26 mouse cellular contexts compared by ENCODE assay signal in the genomic region with DNA sequence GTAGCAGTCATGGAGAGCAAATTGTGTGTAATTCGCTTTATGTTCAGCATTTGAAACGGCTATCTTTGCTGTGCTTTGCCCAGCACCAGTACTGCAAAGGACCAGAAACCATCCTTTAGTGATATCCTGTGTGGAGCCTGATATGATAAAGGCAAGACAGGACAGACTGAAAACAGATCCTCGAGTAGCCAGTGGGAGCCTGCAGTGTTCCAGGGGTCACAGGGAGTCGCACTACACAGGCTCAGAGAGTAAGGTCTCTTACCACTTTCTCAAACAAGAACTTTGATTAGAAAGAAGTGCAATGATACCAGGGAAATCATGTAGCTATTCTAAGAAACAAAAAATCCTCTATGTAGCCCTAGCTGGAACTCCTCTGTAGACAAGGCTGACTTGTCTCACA. TPM values are rescaled to one million over a fixed set of nuclear protein-coding genes. Genes with fewer than 3 reads are reported as not detected.
DNase-seq lines count a peak whose midpoint lies in the region; ATAC-seq lines count a peak whose summit lies in the region.
"Had no signal": no experiment of that assay in that cellular context is flagged by ENCODE, and none has a peak within 500 bp of the region (broad histone marks: within the 10 kb centered on the region; RNA-seq: fewer than 3 reads in every experiment).

No protein-coding gene starts in this region.

- peak overlapping the region; percentile 74 for H3K27ac ChIP-seq in heart, embryonic 13.5 days (replicated peaks)
- peak overlapping the region; percentile 84 for H3K27ac ChIP-seq in hindbrain, embryonic 12.5 days
- no peak overlapping the region for H3K27ac ChIP-seq in hindbrain, embryonic 11.5 days (ENCODE audit: low read depth, low read length)
- H3K27ac ChIP-seq in midbrain, embryonic 12.5 days (replicated peaks): peak overlapping the region; percentile 76
- H3K27ac ChIP-seq in midbrain, embryonic 15.5 days: no peak overlapping the region
- no peak overlapping the region for H3K27ac ChIP-seq in forebrain, embryonic 10.5 days
- H3K27ac ChIP-seq: limb, embryonic 10.5 days; liver, embryonic 15.5 days; macrophage had no signal

- ATAC-seq in heart, embryonic 13.5 days (ENCODE audit: extremely low read depth, insufficient number of reproducible peaks, low FRiP score, low TSS enrichment): no peak
- no peak for ATAC-seq in hindbrain, embryonic 12.5 days (ENCODE audit: low FRiP score)
- ATAC-seq in hindbrain, embryonic 11.5 days (ENCODE audit: low FRiP score): no peak
- no peak for ATAC-seq in midbrain, embryonic 12.5 days (ENCODE audit: low FRiP score, low read depth)
- no peak for ATAC-seq in midbrain, embryonic 15.5 days (replicated peaks)
- ATAC-seq: inflammation-experienced regulatory T-cells, adult 6 months had no signal

- H3K9me3 ChIP-seq in heart, embryonic 13.5 days: no peaks in the 10 kb centered on the region
- H3K9me3 ChIP-seq in hindbrain, embryonic 12.5 days (replicated peaks): no peaks in the 10 kb centered on the region
- H3K9me3 ChIP-seq in hindbrain, embryonic 11.5 days (ENCODE audit: control insufficient read depth, low read length): no peaks in the 10 kb centered on the region
- H3K9me3 ChIP-seq in midbrain, embryonic 12.5 days: no peaks in the 10 kb centered on the region
- no peaks in the 10 kb centered on the region for H3K9me3 ChIP-seq in midbrain, embryonic 15.5 days
- no peaks in the 10 kb centered on the region for H3K9me3 ChIP-seq in forebrain, embryonic 10.5 days
- H3K9me3 ChIP-seq: forebrain, embryonic 12.5 days; hindbrain, embryonic 13.5 days; limb, embryonic 10.5 days; liver, embryonic 15.5 days had no signal

- no peak for DNase-seq in heart, adult 9 months (ENCODE audit: low spot score in 2 of 2)
- no peak for DNase-seq in hindbrain, embryonic 11.5 days (ENCODE audit: low spot score)
- DNase-seq in forebrain, embryonic 10.5 days (ENCODE audit: extremely low spot score, low spot score): no peak
- DNase-seq: adrenal gland, postnatal 36 days; B cell, adult 2 months; cerebellum, adult 9-10 months; gastrocnemius, postnatal 25 days; kidney, adult 8-10 months; kidney, postnatal 10 days; liver; right cerebral cortex, adult 18-20 months; right cerebral cortex, postnatal 4 days; thymus, postnatal 14 days had no signal

- H3K4me3 ChIP-seq in heart, embryonic 13.5 days: no peak overlapping the region
- no peak overlapping the region for H3K4me3 ChIP-seq in hindbrain, embryonic 12.5 days
- no peak overlapping the region for H3K4me3 ChIP-seq in hindbrain, embryonic 11.5 days (ENCODE audit: low read depth, low read length)
- H3K4me3 ChIP-seq in midbrain, embryonic 12.5 days: no peak overlapping the region
- H3K4me3 ChIP-seq in midbrain, embryonic 15.5 days: no peak overlapping the region
- no peak overlapping the region for H3K4me3 ChIP-seq in forebrain, embryonic 10.5 days
- H3K4me3 ChIP-seq: forebrain, embryonic 12.5 days; hindbrain, embryonic 13.5 days; limb, embryonic 10.5 days; liver, embryonic 15.5 days had no signal

- WGBS in heart, embryonic 13.5 days: 34% methylated on average over 4 of the region's 4 CpGs
- WGBS in hindbrain, embryonic 12.5 days: 66% methylated on average over 4 of the region's 4 CpGs
- WGBS in hindbrain, embryonic 11.5 days: 73% methylated on average over 4 of the region's 4 CpGs
- 78% methylated on average over 4 of the region's 4 CpGs for WGBS in midbrain, embryonic 12.5 days
- WGBS in midbrain, embryonic 15.5 days: 70% methylated on average over 4 of the region's 4 CpGs
- WGBS in forebrain, embryonic 10.5 days: 72% methylated on average over 4 of the region's 4 CpGs

- no peaks in the 10 kb centered on the region for H3K36me3 ChIP-seq in heart, embryonic 13.5 days
- no peaks in the 10 kb centered on the region for H3K36me3 ChIP-seq in hindbrain, embryonic 12.5 days
- H3K36me3 ChIP-seq in hindbrain, embryonic 11.5 days (ENCODE audit: control insufficient read depth, insufficient read depth, low read length): no peaks in the 10 kb centered on the region
- no peaks in the 10 kb centered on the region for H3K36me3 ChIP-seq in midbrain, embryonic 12.5 days
- no peaks in the 10 kb centered on the region for H3K36me3 ChIP-seq in midbrain, embryonic 15.5 days (replicated peaks)
- H3K36me3 ChIP-seq in forebrain, embryonic 10.5 days (replicated peaks): no peaks in the 10 kb centered on the region
- H3K36me3 ChIP-seq: forebrain, embryonic 12.5 days; G1E; hindbrain, embryonic 13.5 days; limb, embryonic 10.5 days; liver, embryonic 15.5 days had no signal

- peaks cover 19% of the 10 kb centered on the region for H3K4me1 ChIP-seq in heart, embryonic 13.5 days
- H3K4me1 ChIP-seq in hindbrain, embryonic 12.5 days: peaks cover 15% of the 10 kb centered on the region
- H3K4me1 ChIP-seq in hindbrain, embryonic 11.5 days (replicated peaks; ENCODE audit: control insufficient read depth, insufficient read depth, low read length): peaks cover 6% of the 10 kb centered on the region; the same call in 1 of the 2 replicates
- peaks cover 10% of the 10 kb centered on the region for H3K4me1 ChIP-seq in midbrain, embryonic 12.5 days
- peaks cover 4% of the 10 kb centered on the region; the same call in 1 of the 2 replicates for H3K4me1 ChIP-seq in midbrain, embryonic 15.5 days
- peaks cover 17% of the 10 kb centered on the region for H3K4me1 ChIP-seq in forebrain, embryonic 10.5 days
- H3K4me1 ChIP-seq: liver, embryonic 15.5 days had no signal

- no peaks in the 10 kb centered on the region for H3K27me3 ChIP-seq in heart, embryonic 13.5 days (replicated peaks)
- no peaks in the 10 kb centered on the region for H3K27me3 ChIP-seq in hindbrain, embryonic 12.5 days
- H3K27me3 ChIP-seq in hindbrain, embryonic 11.5 days (ENCODE audit: control insufficient read depth, insufficient read depth, low read length): no peaks in the 10 kb centered on the region
- no peaks in the 10 kb centered on the region for H3K27me3 ChIP-seq in midbrain, embryonic 12.5 days
- no peaks in the 10 kb centered on the region for H3K27me3 ChIP-seq in midbrain, embryonic 15.5 days (replicated peaks)
- H3K27me3 ChIP-seq in forebrain, embryonic 10.5 days (ENCODE audit: poor library complexity, severe bottlenecking): 0 out of 2 replicates have a peak, but pooled peaks cover 6% of the 10 kb centered on the region
- H3K27me3 ChIP-seq: CH12.LX; forebrain, embryonic 12.5 days; hindbrain, embryonic 13.5 days; liver, embryonic 15.5 days; Patski had no signal

- H3K4me2 ChIP-seq in heart, embryonic 13.5 days: peak overlapping the region; percentile 63
- H3K4me2 ChIP-seq in hindbrain, embryonic 12.5 days (replicated peaks): no peak overlapping the region
- H3K4me2 ChIP-seq in hindbrain, embryonic 11.5 days (replicated peaks; ENCODE audit: low read depth, low read length): no peak overlapping the region
- no peak overlapping the region for H3K4me2 ChIP-seq in midbrain, embryonic 12.5 days (replicated peaks)
- H3K4me2 ChIP-seq in midbrain, embryonic 15.5 days: no peak overlapping the region
- H3K4me2 ChIP-seq: hindbrain, embryonic 13.5 days; liver, embryonic 15.5 days had no signal

- no peak overlapping the region for H3K9ac ChIP-seq in heart, embryonic 13.5 days
- H3K9ac ChIP-seq in hindbrain, embryonic 12.5 days: no peak overlapping the region
- no peak overlapping the region for H3K9ac ChIP-seq in hindbrain, embryonic 11.5 days (ENCODE audit: low read depth, low read length)
- H3K9ac ChIP-seq in midbrain, embryonic 12.5 days (replicated peaks): no peak overlapping the region
- no peak overlapping the region for H3K9ac ChIP-seq in midbrain, embryonic 15.5 days
- H3K9ac ChIP-seq: forebrain, embryonic 12.5 days; hindbrain, embryonic 13.5 days; liver, embryonic 15.5 days had no signal

RNA-seq across cellular contexts. Expression of a gene that starts 58.1 kb away (rescaled TPM):
- polyA plus RNA-seq in heart, embryonic 13.5 days (2015; fragmentation: Nextera tagmentation; extraction: Ambion mirVana): 25.4 and 26.0 TPM in 2 replicates
- 66.8 and 68.7 TPM in 2 replicates for polyA plus RNA-seq in hindbrain, embryonic 12.5 days (2016; fragmentation: Nextera tagmentation; extraction: Ambion mirVana)
- polyA plus RNA-seq in hindbrain, embryonic 11.5 days (2014; fragmentation: Nextera tagmentation; extraction: Ambion mirVana): 61.6 and 66.0 TPM in 2 replicates
- polyA plus RNA-seq in midbrain, embryonic 12.5 days (2016; fragmentation: Nextera tagmentation; extraction: Ambion mirVana): 50.1 and 58.9 TPM in 2 replicates
- polyA plus RNA-seq in midbrain, embryonic 15.5 days (2015; fragmentation: Nextera tagmentation; extraction: Ambion mirVana): 11.4 and 11.5 TPM in 2 replicates
- 80.2 and 89.6 TPM in 2 replicates for polyA plus RNA-seq in forebrain, embryonic 10.5 days (2016; fragmentation: Nextera tagmentation; extraction: Ambion mirVana)

Comparison
In these comparisons a context has a peak if more than half of its experiments do, and no peak if none do; other contexts are left out.
1. H3K27ac ChIP-seq: peak in heart, embryonic 13.5 days (single experiment), hindbrain, embryonic 12.5 days (single experiment) and midbrain, embryonic 12.5 days (single experiment); none in hindbrain, embryonic 11.5 days (single experiment), midbrain, embryonic 15.5 days (single experiment) and forebrain, embryonic 10.5 days (single experiment).